Mouse (Mus musculus) testis, adult 2 months (tissue): ENCODE data around the gene Hira. TPM values are rescaled to one million over a fixed set of nuclear protein-coding genes. Genes with fewer than 3 reads are reported as not detected.
"Not testable (repeated sequence)": the region's sequence is repeated elsewhere in the genome, so short reads cannot be mapped to it uniquely, and the experiment has no call there.

Source experiments
- H3K27ac ChIP-seq: fragments of 200-500 bp; 2 replicates; pipeline ENCODE4 v1.5.1; 2012; ENCODE audit warnings: low read depth, low read length; ENCODE audit not compliant: control insufficient read depth, insufficient read depth
- H3K27me3 ChIP-seq: fragments of 200-500 bp; 2 replicates; pipeline ENCODE4 v1.6.1; 2012; ENCODE audit warnings: mild to moderate bottlenecking, low read length, moderate library complexity; ENCODE audit not compliant: control insufficient read depth, insufficient read depth
- H3K36me3 ChIP-seq: fragments of 200-500 bp; 2 replicates; pipeline ENCODE4 v1.6.1; 2012; ENCODE audit warnings: mild to moderate bottlenecking, low read length; ENCODE audit not compliant: control insufficient read depth, insufficient read depth
- H3K4me1 ChIP-seq: fragments of 200-500 bp; 2 replicates; pipeline ENCODE4 v1.6.1; 2012; ENCODE audit warnings: low read length; ENCODE audit not compliant: control insufficient read depth, insufficient read depth
- H3K4me3 ChIP-seq: fragments of 200-500 bp; 2 replicates; pipeline ENCODE4 v1.5.1; 2012; ENCODE audit warnings: low read depth, mild to moderate bottlenecking, low read length, moderate library complexity, mixed read lengths; ENCODE audit not compliant: control insufficient read depth
- CTCF ChIP-seq: fragments of 200-500 bp; IDR thresholded peaks from 2 replicates; pipeline ENCODE4 v1.5.1; 2012; ENCODE audit warnings: low read depth, mild to moderate bottlenecking, inconsistent platforms, low read length, moderate library complexity; ENCODE audit not compliant: control insufficient read depth, insufficient read depth, insufficient replicate concordance
- POLR2A ChIP-seq: fragments of 200-500 bp; IDR thresholded peaks from 2 replicates; pipeline ENCODE4 v1.6.1; 2012; ENCODE audit warnings: low read depth, mild to moderate bottlenecking, inconsistent platforms, low read length, moderate library complexity; ENCODE audit not compliant: control insufficient read depth
- polyA plus RNA-seq: library from polyadenylated mRNA; depleted of rRNA; stranded (reverse); fragments of >200 nt; gene quantifications from 2 replicates; pipeline ENCODE4 v1.2.3, GENCODE M21; 2012; rRNA removed

The Hira gene
- polyA plus RNA-seq, 1 experiment, result 16.5 TPM

DNA sequence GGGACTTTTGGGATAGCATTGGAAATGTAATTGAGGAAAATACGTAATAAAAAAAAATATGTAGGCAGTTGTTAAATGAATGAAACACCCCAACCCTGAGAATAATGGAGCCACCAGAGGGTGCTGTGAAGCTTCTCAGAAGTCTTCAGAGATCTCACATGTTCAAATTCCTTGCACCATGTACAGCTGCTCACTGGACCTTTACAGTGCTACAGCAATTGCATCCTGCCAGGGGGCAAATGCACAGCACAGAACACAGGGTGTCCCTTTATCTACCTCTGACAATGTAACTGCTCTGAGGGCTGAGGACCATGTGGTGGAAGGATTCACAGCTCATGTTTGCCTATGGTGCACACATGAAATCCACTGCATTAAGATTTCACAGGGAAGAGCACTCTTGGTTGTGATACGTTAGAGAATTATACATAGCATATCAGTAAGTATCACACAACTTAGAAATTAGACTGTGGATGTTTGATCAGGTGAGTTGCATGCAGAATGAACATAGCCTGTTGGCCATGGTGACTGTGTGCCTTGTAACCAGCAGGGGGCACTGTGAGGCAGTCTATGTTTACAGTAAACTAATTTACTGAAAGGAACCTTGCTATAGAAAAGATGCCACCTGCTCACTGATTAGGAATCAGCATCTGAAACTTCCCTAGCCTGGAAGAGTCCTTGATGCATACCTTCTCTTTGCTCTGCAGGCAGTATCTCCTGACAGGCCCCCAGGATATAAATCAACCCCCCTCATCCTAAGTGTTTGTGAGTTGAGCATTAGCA lies 126.0 kb downstream of the Hira start:
- not testable (repeated sequence) for H3K27me3 ChIP-seq, H3K27ac ChIP-seq, H3K36me3 ChIP-seq, H3K4me3 ChIP-seq, H3K4me1 ChIP-seq
- TF ChIP-seq CTCF, result peak; percentile 41; the same call in 1 of the 2 replicates

DNA sequence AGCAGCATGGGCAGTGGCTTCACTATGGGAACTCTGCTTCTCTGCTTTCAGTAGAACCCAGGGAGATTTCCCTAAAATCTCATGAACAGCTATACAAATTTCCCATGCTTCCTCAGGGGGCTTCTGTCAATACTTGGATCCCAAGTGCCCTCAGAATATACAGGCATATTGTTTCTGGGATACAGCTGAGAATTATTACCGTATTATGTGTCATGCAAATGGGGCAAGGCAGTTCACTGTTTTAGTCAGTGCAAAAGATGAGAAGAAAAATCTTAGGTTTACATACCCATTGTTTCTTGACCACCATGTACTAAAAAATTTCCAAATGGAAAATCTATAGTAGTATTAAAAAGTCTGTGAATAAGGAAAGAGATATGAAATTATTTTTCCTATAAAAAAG lies 126.9 kb downstream of the Hira start:
- Histone ChIP-seq H3K4me1 (no peaks in the 10 kb centered on the region), H3K36me3 (no peaks in the 10 kb centered on the region), H3K27ac (no peak overlapping the region), H3K27me3 (no peaks in the 10 kb centered on the region), H3K4me3 (no peak overlapping the region)
- TF ChIP-seq CTCF, result no peak
- TF ChIP-seq POLR2A, result no peak

DNA sequence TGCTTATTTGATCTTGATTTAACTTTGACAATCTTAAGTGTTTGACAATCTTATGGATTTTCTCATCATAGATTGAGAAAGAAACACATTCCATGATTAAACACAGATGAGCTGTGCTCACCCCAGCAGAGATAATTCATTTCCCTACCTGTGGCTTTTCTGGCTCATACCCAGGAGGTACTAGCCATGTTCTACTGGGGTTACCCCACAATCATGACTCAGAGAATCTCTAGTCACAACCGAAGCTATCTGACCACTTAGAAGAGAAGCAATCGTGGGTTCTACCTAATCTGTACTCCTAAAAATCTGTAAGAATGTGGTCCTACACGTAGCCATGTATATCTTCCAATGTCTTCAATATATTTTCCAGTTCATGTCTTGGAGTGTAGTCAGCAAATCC lies 128.5 kb downstream of the Hira start:
- Histone ChIP-seq H3K36me3 (no peaks in the 10 kb centered on the region), H3K27ac (no peak overlapping the region), H3K4me3 (no peak overlapping the region), H3K4me1 (no peaks in the 10 kb centered on the region), H3K27me3 (no peaks in the 10 kb centered on the region)
- TF ChIP-seq POLR2A (no peak), CTCF (no peak)

DNA sequence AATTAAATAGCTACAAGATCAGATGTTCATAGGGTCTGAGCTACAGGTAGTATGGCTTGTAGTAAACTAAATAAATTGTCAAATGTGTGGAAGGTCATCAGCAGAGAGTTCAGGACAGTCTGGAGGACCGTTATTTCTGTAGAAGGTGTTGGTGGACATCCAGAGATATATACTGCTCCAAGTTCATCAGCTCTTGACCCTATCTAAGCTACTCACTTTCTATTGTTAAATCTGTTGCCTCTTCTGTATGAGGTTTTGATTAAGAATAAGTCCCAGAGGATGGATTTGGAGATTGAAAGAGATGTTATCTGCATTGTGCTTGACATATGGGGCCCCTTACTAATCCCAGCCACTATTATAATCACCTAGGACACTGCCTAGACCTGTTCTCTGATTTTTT lies 129.9 kb downstream of the Hira start:
- TF ChIP-seq CTCF (no peak), POLR2A (no peak)
- H3K27ac ChIP-seq, result no peak overlapping the region
- H3K27me3 ChIP-seq, result no peaks in the 10 kb centered on the region
- no peaks in the 10 kb centered on the region for H3K36me3 ChIP-seq
- H3K4me1 ChIP-seq, result no peaks in the 10 kb centered on the region
- no peak overlapping the region for H3K4me3 ChIP-seq

DNA sequence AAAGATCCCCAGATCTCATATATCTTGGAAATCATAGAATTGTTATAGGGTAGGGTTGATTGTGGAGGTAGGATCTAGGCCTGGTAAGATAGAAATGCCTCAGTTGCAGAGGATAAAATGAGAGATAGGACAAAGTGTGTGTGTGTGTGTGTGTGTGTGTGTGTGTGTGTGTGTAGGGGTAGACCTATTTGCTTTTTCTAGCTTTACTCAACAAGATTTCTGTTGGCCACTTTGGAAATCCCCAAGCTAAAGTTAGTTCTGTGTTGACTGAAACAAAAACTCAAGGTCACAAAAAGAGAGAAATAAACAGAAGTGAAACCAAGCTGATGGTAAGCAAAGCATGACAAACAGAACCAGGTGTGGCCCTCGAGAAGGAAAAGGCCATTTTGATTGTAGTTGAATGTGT lies 130.4 kb downstream of the Hira start:
- H3K36me3 ChIP-seq, H3K27me3 ChIP-seq, H3K27ac ChIP-seq, H3K4me1 ChIP-seq, H3K4me3 ChIP-seq: not testable (repeated sequence)

DNA sequence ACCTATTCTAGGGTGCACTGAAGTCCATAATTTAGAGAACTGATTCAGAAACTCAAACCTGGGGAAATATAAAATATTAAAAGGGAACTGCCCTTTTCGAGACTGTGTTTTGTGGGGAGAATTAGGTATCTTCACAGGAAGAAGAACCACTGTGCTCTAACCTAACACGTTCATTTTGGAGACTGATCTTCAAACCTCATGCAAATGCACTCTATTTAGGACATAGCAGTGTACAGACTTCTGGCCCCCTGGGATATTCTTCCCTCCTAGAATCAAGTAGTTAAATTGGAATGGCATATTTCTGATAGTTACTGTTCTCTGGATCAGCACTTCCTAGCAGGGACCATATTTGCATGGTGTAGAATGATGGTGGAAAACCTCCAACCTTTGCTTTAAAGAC lies 133.9 kb downstream of the Hira start:
- H3K4me3 ChIP-seq, result no peak overlapping the region
- TF ChIP-seq CTCF (no peak), POLR2A (no peak)
- no peaks in the 10 kb centered on the region for H3K4me1 ChIP-seq
- H3K36me3 ChIP-seq, result no peaks in the 10 kb centered on the region
- H3K27me3 ChIP-seq, result no peaks in the 10 kb centered on the region
- no peak overlapping the region for H3K27ac ChIP-seq

DNA sequence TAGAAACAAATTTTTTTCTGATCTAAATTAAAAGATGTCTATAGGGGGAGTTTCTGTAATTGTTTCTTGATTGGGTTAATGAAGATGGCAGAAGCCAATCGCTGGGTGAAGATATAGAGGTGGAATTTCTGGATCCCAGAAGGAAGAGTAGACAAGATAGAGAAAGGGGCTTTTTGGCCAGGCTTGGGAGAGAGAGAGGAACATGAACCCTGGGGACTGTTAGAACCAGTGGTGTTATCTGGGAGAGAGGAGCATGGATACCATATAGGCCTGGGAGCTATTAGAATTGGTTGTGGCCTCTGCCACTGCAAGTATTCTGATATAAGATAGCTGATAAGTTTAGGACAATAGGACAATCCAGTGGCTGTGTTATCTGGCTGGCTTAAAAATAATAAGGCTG lies 136.7 kb downstream of the Hira start:
- TF ChIP-seq CTCF, result no peak
- TF ChIP-seq POLR2A, result no peak
- no peak overlapping the region for H3K27ac ChIP-seq

DNA sequence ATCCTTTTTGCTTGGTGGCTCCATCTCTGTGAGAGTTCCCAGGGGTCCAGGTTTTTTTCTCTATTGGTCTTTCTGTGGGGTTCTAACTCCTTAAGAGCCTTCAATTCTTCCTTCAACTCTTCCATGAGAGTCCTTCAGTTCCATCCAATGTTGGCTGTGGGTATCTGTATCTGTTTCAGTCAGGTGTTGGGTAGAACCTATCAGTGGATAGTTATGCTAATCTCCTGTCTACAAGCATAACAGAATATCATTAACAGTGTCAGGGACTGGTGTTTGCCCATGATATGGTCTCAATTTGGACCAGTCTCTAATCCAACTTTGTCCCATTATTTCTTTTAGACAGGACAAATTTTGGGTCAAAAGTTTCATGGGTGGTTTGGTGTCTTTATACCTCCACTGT lies 137.8 kb downstream of the Hira start:
- Histone ChIP-seq H3K4me3 (no peak overlapping the region), H3K27ac (no peak overlapping the region)

More for the DNA sequence above, 136.7 kb downstream of the Hira start:
- Histone ChIP-seq H3K27me3 (no peaks in the 10 kb centered on the region), H3K4me3 (no peak overlapping the region), H3K36me3 (no peaks in the 10 kb centered on the region), H3K4me1 (no peaks in the 10 kb centered on the region)

More for the DNA sequence above, 137.8 kb downstream of the Hira start:
- no peaks in the 10 kb centered on the region for H3K36me3 ChIP-seq
- TF ChIP-seq POLR2A, result no peak
- no peak for TF ChIP-seq CTCF
- H3K4me1 ChIP-seq, result no peaks in the 10 kb centered on the region
- H3K27me3 ChIP-seq, result no peaks in the 10 kb centered on the region

Other genes starting within 250 kb of the Hira start
- 62.5 and 63.0 TPM in 2 replicates for gene Sept5, start 247.1 kb upstream of the Hira start, polyA plus RNA-seq
- 9.2 and 9.3 TPM in 2 replicates for gene Cldn5, start 100.2 kb upstream of the Hira start, polyA plus RNA-seq
- 588 and 668 TPM in 2 replicates for gene Ufd1, start 65.3 kb upstream of the Hira start, polyA plus RNA-seq
- 35.9 and 40.7 TPM in 2 replicates for gene Cdc45, start 65.0 kb upstream of the Hira start, polyA plus RNA-seq
- 7.0 and 7.5 TPM in 2 replicates for gene 2510002D24Rik, start 40.5 kb upstream of the Hira start, polyA plus RNA-seq
- gene Gm28539, start 40.5 kb upstream of the Hira start, polyA plus RNA-seq, result not detected in 2 replicates
- gene Mrpl40, start 175 bp upstream of the Hira start, polyA plus RNA-seq, result 12.4 and 13.9 TPM in 2 replicates